Mouse (Mus musculus): Measurements from ENCODE around the gene Npas2. TPM values are rescaled to one million over a fixed set of nuclear protein-coding genes. Genes with fewer than 3 reads are reported as not detected.

Npas2 gene
- polyA plus RNA-seq, 1 experiment from 2014 or later = 2.0 TPM

DNA sequence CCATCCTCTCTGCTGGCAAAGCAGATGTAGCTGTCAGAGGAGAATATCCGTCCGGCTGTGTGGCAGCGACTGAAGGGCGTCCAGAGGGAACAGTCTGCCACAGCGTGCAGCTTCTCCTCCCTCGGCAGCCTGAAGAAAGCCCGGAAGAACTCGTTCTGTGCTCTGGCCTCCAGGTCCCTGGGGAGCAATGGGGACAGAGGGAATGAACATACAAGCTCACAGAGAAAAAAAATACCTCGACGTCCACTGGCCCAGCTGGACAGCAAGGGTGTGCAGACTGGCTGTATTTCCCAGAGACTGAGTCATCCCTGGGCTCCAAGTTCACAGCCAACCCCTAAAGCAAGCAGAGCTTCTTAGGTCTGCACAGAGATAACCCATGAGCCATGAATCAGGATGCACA, 200.6 kb downstream of the Npas2 start:
- WGBS = 49% methylated on average over 10 of the region's 10 CpGs
- no peaks in the 10 kb centered on the region for H3K27me3 ChIP-seq (ENCODE audit: control insufficient read depth, insufficient read depth, low read depth, low read length)
- H3K36me3 ChIP-seq (ENCODE audit: control insufficient read depth, insufficient read depth, low read length) = no peaks in the 10 kb centered on the region
- no peak overlapping the region for H3K4me3 ChIP-seq (ENCODE audit: low read length)
- H3K9me3 ChIP-seq (ENCODE audit: control insufficient read depth, low read length) = no peaks in the 10 kb centered on the region
- H3K9ac ChIP-seq (ENCODE audit: low read length) = peak overlapping the region; percentile 39; the same call in 1 of the 2 replicates
- H3K27ac ChIP-seq (ENCODE audit: low read length) = peak overlapping the region; percentile 86
- H3K4me1 ChIP-seq (replicated peaks; ENCODE audit: control insufficient read depth, insufficient read depth, low read length) = peaks cover 23% of the 10 kb centered on the region
- H3K4me2 ChIP-seq (ENCODE audit: low read depth, low read length) = no peak overlapping the region
- ATAC-seq (ENCODE audit: low read depth) = no peak

DNA sequence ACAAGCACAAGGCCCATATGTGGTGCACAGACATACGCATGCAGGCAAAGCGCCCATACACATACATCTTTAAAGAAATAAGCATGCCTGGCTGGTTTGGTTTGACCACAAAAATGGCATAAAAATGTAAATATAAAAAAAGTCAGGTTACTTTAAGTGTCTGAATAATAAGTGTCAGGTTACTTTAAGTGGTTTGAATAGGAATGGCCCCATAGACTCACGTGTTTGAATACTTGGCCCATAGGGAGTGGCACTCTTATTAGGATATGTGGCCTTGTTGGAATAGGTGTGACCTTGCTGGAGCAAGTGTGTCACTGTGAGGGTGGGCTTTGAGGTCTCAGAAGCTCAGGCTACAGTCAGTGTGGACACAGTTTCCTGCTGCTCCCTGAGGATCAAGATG, 201.1 kb downstream of the Npas2 start:
- H3K9ac ChIP-seq (ENCODE audit: low read length) = no peak overlapping the region
- H3K27ac ChIP-seq (ENCODE audit: low read length) = peak overlapping the region; percentile 86
- H3K36me3 ChIP-seq (ENCODE audit: control insufficient read depth, insufficient read depth, low read length) = no peaks in the 10 kb centered on the region
- ATAC-seq (ENCODE audit: low read depth) = peak; percentile 64
- no peak overlapping the region for H3K4me2 ChIP-seq (ENCODE audit: low read depth, low read length)
- H3K4me3 ChIP-seq (ENCODE audit: low read length) = no peak overlapping the region
- H3K27me3 ChIP-seq (ENCODE audit: control insufficient read depth, insufficient read depth, low read depth, low read length) = no peaks in the 10 kb centered on the region
- WGBS = 64% methylated on average over 3 of the region's 3 CpGs
- H3K4me1 ChIP-seq (replicated peaks; ENCODE audit: control insufficient read depth, insufficient read depth, low read length) = peaks cover 23% of the 10 kb centered on the region
- no peaks in the 10 kb centered on the region for H3K9me3 ChIP-seq (ENCODE audit: control insufficient read depth, low read length)

DNA sequence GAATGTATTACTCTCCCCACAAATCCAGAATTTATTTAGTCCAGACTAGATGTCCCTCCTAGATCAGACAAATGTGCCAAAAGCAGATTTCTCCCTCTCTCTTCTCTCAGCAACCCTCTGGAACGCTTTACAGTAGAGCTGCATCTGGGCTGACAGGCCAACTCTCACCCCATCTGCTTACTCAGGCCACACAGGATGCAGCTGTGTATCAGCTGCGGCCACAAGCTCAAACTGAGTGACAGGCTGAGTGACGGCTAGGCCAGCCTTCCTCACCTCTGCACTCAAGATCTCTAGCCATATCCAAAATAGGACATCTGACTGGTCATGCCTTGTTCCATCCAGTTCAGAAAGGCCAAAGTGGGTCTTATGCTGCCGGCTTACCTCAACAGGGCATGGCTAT, 202.8 kb downstream of the Npas2 start:
- Histone ChIP-seq H3K9me3 (ENCODE audit: control insufficient read depth, low read length) (no peaks in the 10 kb centered on the region), H3K9ac (ENCODE audit: low read length) (no peak overlapping the region), H3K27ac (ENCODE audit: low read length) (no peak overlapping the region), H3K4me2 (ENCODE audit: low read depth, low read length) (no peak overlapping the region), H3K4me1 (replicated peaks; ENCODE audit: control insufficient read depth, insufficient read depth, low read length) (peaks cover 23% of the 10 kb centered on the region), H3K27me3 (ENCODE audit: control insufficient read depth, insufficient read depth, low read depth, low read length) (no peaks in the 10 kb centered on the region), H3K36me3 (ENCODE audit: control insufficient read depth, insufficient read depth, low read length) (no peaks in the 10 kb centered on the region), H3K4me3 (ENCODE audit: low read length) (no peak overlapping the region)
- no peak for ATAC-seq (ENCODE audit: low read depth)
- WGBS = 45% methylated on average over 4 of the region's 4 CpGs

DNA sequence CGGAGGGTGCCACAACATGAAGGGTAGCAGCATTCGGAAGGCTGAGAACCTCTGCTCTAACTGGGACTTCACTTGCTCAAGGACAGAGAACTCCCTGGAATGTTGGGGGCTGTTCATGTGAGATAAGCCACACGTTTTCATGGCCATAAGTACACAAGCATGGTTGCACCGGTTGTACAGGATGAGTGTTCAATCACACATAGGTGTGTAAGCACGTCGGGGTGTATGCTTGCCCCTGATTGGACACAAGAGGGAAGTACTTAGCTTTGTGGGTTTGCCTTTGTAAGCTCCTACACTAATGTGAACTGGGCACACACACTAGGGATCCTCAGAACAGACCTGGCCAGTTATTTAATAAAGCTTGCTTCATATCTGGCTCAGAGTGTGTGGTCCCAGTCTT, 204.8 kb downstream of the Npas2 start:
- H3K4me2 ChIP-seq (ENCODE audit: low read depth, low read length) = no peak overlapping the region
- no peak overlapping the region for H3K4me3 ChIP-seq (ENCODE audit: low read length)
- ATAC-seq (ENCODE audit: low read depth) = peak; percentile 31; the same call in 1 of the 2 replicates
- 56% methylated on average over 6 of the region's 6 CpGs for WGBS
- H3K27ac ChIP-seq (ENCODE audit: low read length) = peak overlapping the region; percentile 64
- no peak overlapping the region for H3K9ac ChIP-seq (ENCODE audit: low read length)
- H3K27me3 ChIP-seq (ENCODE audit: control insufficient read depth, insufficient read depth, low read depth, low read length) = no peaks in the 10 kb centered on the region
- no peaks in the 10 kb centered on the region for H3K36me3 ChIP-seq (ENCODE audit: control insufficient read depth, insufficient read depth, low read length)
- H3K9me3 ChIP-seq (ENCODE audit: control insufficient read depth, low read length) = no peaks in the 10 kb centered on the region
- H3K4me1 ChIP-seq (replicated peaks; ENCODE audit: control insufficient read depth, insufficient read depth, low read length) = peaks cover 18% of the 10 kb centered on the region

DNA sequence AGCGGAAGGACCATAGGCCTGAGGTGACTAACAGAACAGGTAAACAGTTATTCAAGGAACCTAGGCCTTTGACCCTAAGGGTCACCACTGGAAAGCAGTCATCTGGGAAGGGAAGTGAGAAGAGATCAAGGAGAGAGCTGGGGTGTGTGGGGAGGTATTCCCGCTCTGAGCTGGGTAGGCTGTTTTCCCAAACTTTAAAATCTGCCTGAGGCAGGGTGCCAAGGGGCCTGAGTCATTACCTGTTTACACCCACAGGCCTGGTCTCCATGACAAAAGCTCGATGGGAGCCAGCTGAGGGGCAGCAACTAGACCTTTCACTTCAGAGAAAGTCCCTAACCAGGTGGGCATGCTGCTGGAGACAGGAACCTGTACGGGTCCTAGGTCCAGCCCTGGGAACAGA, 205.7 kb downstream of the Npas2 start:
- no peak overlapping the region for H3K4me2 ChIP-seq (ENCODE audit: low read depth, low read length)
- peaks cover 12% of the 10 kb centered on the region for H3K4me1 ChIP-seq (replicated peaks; ENCODE audit: control insufficient read depth, insufficient read depth, low read length)
- 53% methylated on average over 4 of the region's 4 CpGs for WGBS
- no peaks in the 10 kb centered on the region for H3K36me3 ChIP-seq (ENCODE audit: control insufficient read depth, insufficient read depth, low read length)
- H3K4me3 ChIP-seq (ENCODE audit: low read length) = no peak overlapping the region
- H3K9me3 ChIP-seq (ENCODE audit: control insufficient read depth, low read length) = no peaks in the 10 kb centered on the region
- H3K27ac ChIP-seq (ENCODE audit: low read length) = no peak overlapping the region
- no peaks in the 10 kb centered on the region for H3K27me3 ChIP-seq (ENCODE audit: control insufficient read depth, insufficient read depth, low read depth, low read length)
- no peak overlapping the region for H3K9ac ChIP-seq (ENCODE audit: low read length)
- ATAC-seq (ENCODE audit: low read depth) = 0 out of 2 replicates have a peak, but pooled peaks have one; percentile 8

DNA sequence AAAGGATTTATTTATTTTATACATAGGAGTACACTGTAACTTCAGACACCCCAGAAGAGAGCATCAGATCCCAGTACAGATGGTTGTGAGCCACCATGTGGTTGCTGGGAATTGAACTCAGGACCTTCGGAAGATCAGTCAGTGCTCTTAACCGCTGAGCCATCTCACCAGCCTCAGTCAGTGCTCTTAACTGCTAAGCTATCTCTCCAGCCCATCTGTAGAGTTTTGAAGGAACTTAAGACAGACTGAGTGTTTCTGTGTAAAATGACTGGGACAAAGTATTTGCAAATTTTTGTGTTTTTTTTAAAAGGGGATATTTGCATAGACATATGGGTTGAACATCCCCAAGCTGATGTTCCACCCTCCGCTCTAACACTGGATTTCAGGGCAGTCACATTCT, 206.6 kb downstream of the Npas2 start:
- H3K4me3 ChIP-seq (ENCODE audit: low read length) = no peak overlapping the region
- H3K4me1 ChIP-seq (replicated peaks; ENCODE audit: control insufficient read depth, insufficient read depth, low read length) = peaks cover 9% of the 10 kb centered on the region
- H3K27me3 ChIP-seq (ENCODE audit: control insufficient read depth, insufficient read depth, low read depth, low read length) = no peaks in the 10 kb centered on the region
- no peak overlapping the region for H3K9ac ChIP-seq (ENCODE audit: low read length)
- H3K9me3 ChIP-seq (ENCODE audit: control insufficient read depth, low read length) = no peaks in the 10 kb centered on the region
- no peaks in the 10 kb centered on the region for H3K36me3 ChIP-seq (ENCODE audit: control insufficient read depth, insufficient read depth, low read length)
- no peak for ATAC-seq (ENCODE audit: low read depth)
- 83% methylated on average over 3 of the region's 3 CpGs for WGBS
- no peak overlapping the region for H3K27ac ChIP-seq (ENCODE audit: low read length)
- no peak overlapping the region for H3K4me2 ChIP-seq (ENCODE audit: low read depth, low read length)

DNA sequence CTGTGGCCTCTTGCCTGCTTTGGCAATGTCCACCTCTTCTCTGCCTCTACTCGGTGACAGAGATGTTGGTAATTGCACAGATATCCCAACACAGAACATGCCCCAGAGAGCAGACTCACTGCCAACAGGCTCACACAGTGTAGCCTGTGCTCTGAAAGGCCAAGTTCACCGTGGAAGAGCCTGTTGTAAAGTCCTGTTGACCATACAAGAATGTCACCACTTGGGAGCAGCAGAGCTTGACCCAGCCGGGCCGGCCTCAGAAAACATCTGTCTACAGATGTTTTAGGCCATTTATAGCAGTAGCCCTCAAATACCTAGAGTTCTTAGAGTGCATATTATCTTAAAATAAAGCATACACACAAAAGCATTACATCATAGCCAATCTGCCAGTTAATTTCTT, 213.6 kb downstream of the Npas2 start:
- no peak overlapping the region for H3K4me3 ChIP-seq (ENCODE audit: low read length)
- peaks cover 20% of the 10 kb centered on the region for H3K4me1 ChIP-seq (replicated peaks; ENCODE audit: control insufficient read depth, insufficient read depth, low read length)
- whole genome bisulfite sequencing = 67% methylated on average over 4 of the region's 4 CpGs
- no peaks in the 10 kb centered on the region for H3K36me3 ChIP-seq (ENCODE audit: control insufficient read depth, insufficient read depth, low read length)
- ATAC-seq (ENCODE audit: low read depth) = no peak
- H3K27me3 ChIP-seq (ENCODE audit: control insufficient read depth, insufficient read depth, low read depth, low read length) = no peaks in the 10 kb centered on the region
- no peaks in the 10 kb centered on the region for H3K9me3 ChIP-seq (ENCODE audit: control insufficient read depth, low read length)
- H3K9ac ChIP-seq (ENCODE audit: low read length) = no peak overlapping the region
- H3K4me2 ChIP-seq (ENCODE audit: low read depth, low read length) = no peak overlapping the region
- no peak overlapping the region for H3K27ac ChIP-seq (ENCODE audit: low read length)

DNA sequence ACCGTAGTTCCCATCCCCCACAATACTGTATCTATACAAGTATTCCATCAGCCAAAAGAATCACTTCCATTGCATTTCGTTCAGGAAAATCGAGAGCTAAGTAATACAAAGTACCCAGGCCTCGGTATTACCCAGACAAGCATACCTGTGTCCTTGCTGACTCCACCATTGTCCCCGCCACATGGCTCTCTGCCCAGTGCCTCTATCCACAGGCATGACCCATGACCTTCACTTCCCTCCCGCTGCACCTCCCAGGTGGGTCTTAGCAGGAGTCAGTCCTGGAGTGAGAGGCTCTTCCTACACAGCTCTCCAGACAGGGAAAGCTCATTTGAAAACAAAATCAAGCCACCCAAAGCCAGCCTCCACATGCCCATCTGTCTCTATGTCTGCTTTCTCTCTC, 214.6 kb downstream of the Npas2 start:
- 80% methylated on average over 6 of the region's 6 CpGs for WGBS
- Histone ChIP-seq H3K27me3 (ENCODE audit: control insufficient read depth, insufficient read depth, low read depth, low read length) (no peaks in the 10 kb centered on the region), H3K9me3 (ENCODE audit: control insufficient read depth, low read length) (no peaks in the 10 kb centered on the region), H3K9ac (ENCODE audit: low read length) (no peak overlapping the region), H3K27ac (ENCODE audit: low read length) (no peak overlapping the region), H3K4me2 (ENCODE audit: low read depth, low read length) (no peak overlapping the region), H3K36me3 (ENCODE audit: control insufficient read depth, insufficient read depth, low read length) (no peaks in the 10 kb centered on the region), H3K4me3 (ENCODE audit: low read length) (no peak overlapping the region), H3K4me1 (replicated peaks; ENCODE audit: control insufficient read depth, insufficient read depth, low read length) (peaks cover 20% of the 10 kb centered on the region)
- ATAC-seq (ENCODE audit: low read depth) = 0 out of 2 replicates have a peak, but pooled peaks have one; percentile 35

DNA sequence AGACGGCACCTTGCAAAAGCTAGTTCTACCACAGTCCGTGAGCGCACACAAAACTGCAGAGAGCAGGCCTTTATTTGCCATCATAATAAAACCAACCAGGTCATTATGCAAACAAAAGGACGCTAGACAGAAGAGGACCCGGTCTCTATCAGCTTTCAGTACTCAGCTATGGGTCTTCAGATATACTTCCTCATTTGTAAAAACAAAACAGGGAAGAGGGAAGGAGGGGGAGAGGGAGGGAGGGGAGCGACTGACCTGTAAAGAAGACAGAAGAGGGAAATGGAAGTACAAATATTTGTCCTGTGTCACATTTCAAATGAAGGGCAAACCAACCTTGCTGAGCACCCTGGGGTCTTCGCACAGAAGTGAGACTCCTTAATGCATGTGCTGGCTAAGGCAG, 215.1 kb downstream of the Npas2 start:
- Histone ChIP-seq H3K27ac (ENCODE audit: low read length) (peak overlapping the region; percentile 55), H3K9me3 (ENCODE audit: control insufficient read depth, low read length) (no peaks in the 10 kb centered on the region), H3K27me3 (ENCODE audit: control insufficient read depth, insufficient read depth, low read depth, low read length) (no peaks in the 10 kb centered on the region), H3K36me3 (ENCODE audit: control insufficient read depth, insufficient read depth, low read length) (no peaks in the 10 kb centered on the region), H3K4me2 (ENCODE audit: low read depth, low read length) (no peak overlapping the region), H3K4me3 (ENCODE audit: low read length) (no peak overlapping the region), H3K9ac (ENCODE audit: low read length) (no peak overlapping the region), H3K4me1 (replicated peaks; ENCODE audit: control insufficient read depth, insufficient read depth, low read length) (peaks cover 20% of the 10 kb centered on the region)
- WGBS = 37% methylated on average over 7 of the region's 7 CpGs
- ATAC-seq (ENCODE audit: low read depth) = no peak
